Mouse (Mus musculus): ENCODE results near the gene Crygn.

DNA sequence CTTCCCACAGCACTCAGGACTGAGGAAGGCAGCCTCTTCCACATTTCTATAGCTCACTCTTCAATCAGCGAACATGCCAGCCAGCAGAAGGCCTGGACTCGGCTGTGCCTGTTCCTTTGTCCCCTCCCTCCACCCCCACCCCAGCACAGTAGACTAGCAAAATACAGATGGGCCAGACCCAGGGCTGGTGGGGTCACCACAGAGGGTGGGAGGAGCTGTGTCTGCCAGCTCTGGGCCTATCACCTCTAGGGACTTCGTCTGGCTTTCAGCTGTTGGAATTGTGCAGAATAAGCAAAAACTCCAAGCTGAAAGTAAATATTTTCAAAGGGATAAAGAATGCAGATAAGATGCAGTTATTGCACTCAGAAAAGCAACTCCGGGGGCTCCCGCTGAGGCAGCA is 33.0 kb downstream of the Crygn start:
- TF ChIP-seq CTCF (conservative IDR thresholded peaks at IDR 0.05 in 1 of 2, IDR thresholded peaks at IDR 0.05 in 1 of 2; ENCODE audit: low read depth in 2 of 2, low read length in 2 of 2) (no peak), ELF1 (IDR thresholded peaks at IDR 0.05; ENCODE audit: low read depth, low read length) (no peak), POLR2A (IDR thresholded peaks at IDR 0.05; ENCODE audit: low read depth, low read length) (no peak), EP300 (IDR thresholded peaks at IDR 0.05; ENCODE audit: low read length) (no peak), ZNF384 (IDR thresholded peaks at IDR 0.05; ENCODE audit: low read depth, low read length) (no peak), CHD2 (IDR thresholded peaks at IDR 0.05; ENCODE audit: low read length) (no peak), NRF1 (IDR thresholded peaks at IDR 0.05; ENCODE audit: low read depth, low read length) (no peak), JUND (conservative IDR thresholded peaks at IDR 0.05; ENCODE audit: low read depth, low read length) (no peak), SIN3A (IDR thresholded peaks at IDR 0.05; ENCODE audit: low read length) (no peak), HCFC1 (IDR thresholded peaks at IDR 0.05; ENCODE audit: low read depth, low read length) (no peak), GABPA (IDR thresholded peaks at IDR 0.05; ENCODE audit: insufficient replicate concordance, low read depth, low read length) (no peak), MAX (IDR thresholded peaks at IDR 0.05; ENCODE audit: low read length) (no peak), TBP (conservative IDR thresholded peaks at IDR 0.05; ENCODE audit: low read depth, low read length) (no peak)
